Mouse (Mus musculus): ENCODE data around the gene Azin2. TPM values are rescaled to one million over a fixed set of nuclear protein-coding genes. Genes with fewer than 3 reads are reported as not detected.

Azin2 gene
- total and polyA plus RNA-seq, 3 experiments, result 0.91 to 2.4 (median 1.7) TPM

DNA sequence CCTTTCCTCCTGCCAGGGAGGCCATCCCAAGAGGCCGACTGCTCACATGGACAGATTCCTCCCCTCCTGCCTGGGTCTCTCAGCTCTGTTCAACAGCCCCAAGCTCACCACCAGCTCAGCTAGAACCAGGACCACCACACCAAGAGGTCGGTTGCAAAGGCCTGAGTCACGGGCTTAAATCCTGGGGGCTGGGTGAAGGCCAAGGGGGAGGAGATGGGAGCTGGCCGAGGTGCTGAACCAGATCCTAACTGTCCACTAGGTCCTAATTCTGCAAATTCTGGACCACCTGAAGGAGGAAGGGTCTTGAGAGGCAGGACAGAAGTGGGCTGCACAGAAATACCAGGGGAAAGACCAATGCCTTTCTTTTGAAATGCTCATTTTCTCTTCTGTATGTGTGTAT lies 48.4 kb downstream of the Azin2 start:
- H3K4me1 ChIP-seq (ENCODE audit: control insufficient read depth in 1 of 2, insufficient read depth in 2 of 2), result no peaks in the 10 kb centered on the region
- no peaks in the 10 kb centered on the region for H3K9me3 ChIP-seq (replicated peaks; ENCODE audit: low read length)
- H3K4me3 ChIP-seq (replicated peaks in 1 of 3; ENCODE audit: low read depth in 2 of 3, low read length in 2 of 3, poor library complexity in 1 of 3), result no peak overlapping the region
- peak; percentile 11 for DNase-seq (ENCODE audit: extremely low read depth)
- H3K27me3 ChIP-seq (replicated peaks), result peaks cover 32% of the 10 kb centered on the region
- no peak overlapping the region for H3K4me2 ChIP-seq (ENCODE audit: insufficient read depth, low read depth, poor library complexity, severe bottlenecking)
- in situ Hi-C loops (cut with MboI; ENCODE audit: low pct_ligation_motif_present, low pct_unique_long_range_greater_than_20kb, low sequenced_read_pairs), result no loop called here
- H3K79me2 ChIP-seq (replicated peaks; ENCODE audit: control insufficient read depth, extremely low read depth, insufficient read depth, poor library complexity, severe bottlenecking), result no peaks in the 10 kb centered on the region
- H3K9ac ChIP-seq (ENCODE audit: insufficient read depth, low read depth), result no peak overlapping the region
- H3K27ac ChIP-seq (ENCODE audit: insufficient read depth, low read depth), result no peak overlapping the region
- peaks cover 0 to 8% of the 10 kb centered on the region in 2 experiments for H3K36me3 ChIP-seq (replicated peaks in 1 of 2; ENCODE audit: control insufficient read depth in 1 of 2, insufficient read depth in 1 of 2, low read length in 1 of 2)
- dilution Hi-C loops (cut with MboI; ENCODE audit: extremely low pct_ligation_motif_present, extremely low pct_unique_long_range_greater_than_20kb, low sequenced_read_pairs), result no loop called here
- TF ChIP-seq RAD21 (IDR thresholded peaks at IDR 0.05; ENCODE audit: low read depth, low read length) (no peak), MXI1 (IDR thresholded peaks at IDR 0.05; ENCODE audit: low read depth, low read length) (no peak), MEF2A (IDR thresholded peaks at IDR 0.05; ENCODE audit: borderline replicate concordance, low read depth, low read length) (no peak), JUN (IDR thresholded peaks at IDR 0.05; ENCODE audit: insufficient read depth, low read depth, low read length) (no peak), GABPA (IDR thresholded peaks at IDR 0.05; ENCODE audit: insufficient replicate concordance, low read depth, low read length) (no peak), PAX5 (IDR thresholded peaks at IDR 0.05; ENCODE audit: low read length) (no peak), CHD2 (IDR thresholded peaks at IDR 0.05; ENCODE audit: low read length) (no peak), CTCF (conservative IDR thresholded peaks at IDR 0.05 in 1 of 2, IDR thresholded peaks at IDR 0.05 in 1 of 2; ENCODE audit: low read depth in 2 of 2, low read length in 2 of 2) (no peak), NELFE (IDR thresholded peaks at IDR 0.05; ENCODE audit: low read depth, low read length) (no peak)

- in situ Hi-C loops (cut with MboI; ENCODE audit: low pct_ligation_motif_present, low pct_unique_long_range_greater_than_20kb, low sequenced_read_pairs), result no loop called here
- TF ChIP-seq ZMIZ1 (IDR thresholded peaks at IDR 0.05; ENCODE audit: low read depth, low read length) (no peak), TCF12 (IDR thresholded peaks at IDR 0.05; ENCODE audit: low read depth, low read length) (no peak), CTCF (conservative IDR thresholded peaks at IDR 0.05 in 1 of 2, IDR thresholded peaks at IDR 0.05 in 1 of 2; ENCODE audit: low read depth in 2 of 2, low read length in 2 of 2) (no peak), TBP (conservative IDR thresholded peaks at IDR 0.05; ENCODE audit: low read depth, low read length) (no peak), MEF2A (IDR thresholded peaks at IDR 0.05; ENCODE audit: borderline replicate concordance, low read depth, low read length) (no peak), USF1 (IDR thresholded peaks at IDR 0.05; ENCODE audit: low read depth, low read length) (no peak), JUN (IDR thresholded peaks at IDR 0.05; ENCODE audit: insufficient read depth, low read depth, low read length) (no peak), UBTF (IDR thresholded peaks at IDR 0.05; ENCODE audit: low read depth, low read length) (no peak)
- peaks cover 20% of the 10 kb centered on the region for H3K27me3 ChIP-seq (replicated peaks)
- H3K9me3 ChIP-seq (replicated peaks; ENCODE audit: low read length), result no peaks in the 10 kb centered on the region
- no peak overlapping the region for H3K9ac ChIP-seq (ENCODE audit: insufficient read depth, low read depth)
- dilution Hi-C loops (cut with MboI; ENCODE audit: extremely low pct_ligation_motif_present, extremely low pct_unique_long_range_greater_than_20kb, low sequenced_read_pairs), result no loop called here
- no peak overlapping the region for H3K4me3 ChIP-seq (replicated peaks in 1 of 3; ENCODE audit: low read depth in 2 of 3, low read length in 2 of 3, poor library complexity in 1 of 3)
- no peak overlapping the region for H3K27ac ChIP-seq (ENCODE audit: insufficient read depth, low read depth)
- H3K4me1 ChIP-seq (ENCODE audit: control insufficient read depth in 1 of 2, insufficient read depth in 2 of 2), result no peaks in the 10 kb centered on the region
- DNase-seq (ENCODE audit: extremely low read depth), result no peak
- H3K36me3 ChIP-seq (replicated peaks in 1 of 2; ENCODE audit: control insufficient read depth in 1 of 2, insufficient read depth in 1 of 2, low read length in 1 of 2), result peaks cover 0 to 9% of the 10 kb centered on the region in 2 experiments
- no peaks in the 10 kb centered on the region for H3K79me2 ChIP-seq (replicated peaks; ENCODE audit: control insufficient read depth, extremely low read depth, insufficient read depth, poor library complexity, severe bottlenecking)
- no peak overlapping the region for H3K4me2 ChIP-seq (ENCODE audit: insufficient read depth, low read depth, poor library complexity, severe bottlenecking)
Observed at GRCm38 (mm10) chr4:128912085-128912484, 50.2 kb downstream of the Azin2 start.
